Mouse (Mus musculus) E14TG2a.4 (cell line): ENCODE results near the gene Farp2.
"Not testable (repeated sequence)": the region's sequence is repeated elsewhere in the genome, so short reads cannot be mapped to it uniquely, and the experiment has no call there.

Experiments used
- CTCF ChIP-seq: conservative IDR thresholded peaks from 2 replicates; pipeline ENCODE4 v1.5.1; 2014; ENCODE audit warnings: low read length
- POU5F1 ChIP-seq: IDR thresholded peaks from 2 replicates; pipeline ENCODE4 v1.6.1; 2014; ENCODE audit warnings: low read length, borderline replicate concordance

DNA sequence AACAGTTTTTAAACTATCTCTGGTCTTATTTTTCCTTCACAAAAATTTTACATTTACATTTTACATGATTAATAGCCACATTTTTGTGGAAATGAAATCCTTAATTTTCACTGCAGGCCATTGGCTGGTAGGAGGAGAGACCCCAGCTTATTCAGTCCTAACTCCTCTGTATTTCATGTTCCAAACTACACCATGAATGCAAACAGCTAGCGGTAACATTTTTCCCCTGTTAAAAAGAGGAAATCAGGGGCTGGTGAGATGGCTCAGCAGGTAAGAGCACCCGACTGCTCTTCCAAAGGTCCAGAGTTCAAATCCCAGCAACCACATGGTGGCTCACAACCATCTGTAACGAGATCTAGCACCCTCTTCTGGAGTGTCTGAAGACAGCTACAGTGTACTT, 25.6 kb upstream of the Farp2 start:
- not testable (repeated sequence) for TF ChIP-seq CTCF, POU5F1
